Mouse (Mus musculus) mature B cell (primary cell): ENCODE results near the gene Plekhb2.

Experiments
- in situ Hi-C: fragments of 300-500 bp; cut with MboI; formaldehyde crosslinking; loops from 2 replicates; pipeline ENCODE4 v1.14.3; 2019

Gene Plekhb2

GRCm38 (mm10) chr1:34849745-34850342 lies at the start of gene Plekhb2:
Gene Plekhb2 (plus strand): TSS chr1:34849976.
- in situ Hi-C loops: loop anchor here (25.0 kb wide), 2 partner anchors 413 to 1412 kb away; partner anchors contain the start of genes Ccdc115, Imp4 and Neurl3

- in situ Hi-C loops: no loop called here
These were observed 48.0 kb upstream of the Plekhb2 start for GRCm38 (mm10) chr1:34801616-34802289.

GRCm38 (mm10) chr1:34802290-34802642 lies 47.5 kb upstream of the Plekhb2 start:
- in situ Hi-C loops: no loop called here

GRCm38 (mm10) chr1:34804863-34805262 lies 44.9 kb upstream of the Plekhb2 start:
- in situ Hi-C loops: no loop called here

- in situ Hi-C loops: no loop called here
These were observed 43.8 kb upstream of the Plekhb2 start for GRCm38 (mm10) chr1:34805931-34806520.

- in situ Hi-C loops: no loop called here
These were observed 41.3 kb upstream of the Plekhb2 start for GRCm38 (mm10) chr1:34808445-34808844.

- in situ Hi-C loops: no loop called here
These were observed 39.5 kb upstream of the Plekhb2 start for GRCm38 (mm10) chr1:34810293-34810692.

- in situ Hi-C loops: no loop called here
These were observed 38.7 kb upstream of the Plekhb2 start for GRCm38 (mm10) chr1:34811035-34811434.

GRCm38 (mm10) chr1:34811581-34811980 lies 38.2 kb upstream of the Plekhb2 start:
- in situ Hi-C loops: no loop called here

GRCm38 (mm10) chr1:34812407-34813247 lies 37.1 kb upstream of the Plekhb2 start:
- in situ Hi-C loops: no loop called here

- in situ Hi-C loops: no loop called here
These were observed 33.9 kb upstream of the Plekhb2 start for GRCm38 (mm10) chr1:34815843-34816242.

GRCm38 (mm10) chr1:34819225-34819910 lies 30.4 kb upstream of the Plekhb2 start:
- in situ Hi-C loops: no loop called here

GRCm38 (mm10) chr1:34821411-34821810 lies 28.4 kb upstream of the Plekhb2 start:
- in situ Hi-C loops: no loop called here

GRCm38 (mm10) chr1:34822003-34822402 lies 27.8 kb upstream of the Plekhb2 start:
- in situ Hi-C loops: no loop called here

- in situ Hi-C loops: no loop called here
These were observed 27.0 kb upstream of the Plekhb2 start for GRCm38 (mm10) chr1:34822746-34823145.

GRCm38 (mm10) chr1:34823353-34823752 lies 26.4 kb upstream of the Plekhb2 start:
- in situ Hi-C loops: no loop called here

- in situ Hi-C loops: no loop called here
These were observed 25.6 kb upstream of the Plekhb2 start for GRCm38 (mm10) chr1:34824208-34824607.

GRCm38 (mm10) chr1:34825909-34826308 lies 23.9 kb upstream of the Plekhb2 start:
- in situ Hi-C loops: loop anchor here (25.0 kb wide), 1 partner anchor 1436 kb away; the partner anchor contains the start of gene Neurl3

GRCm38 (mm10) chr1:34827900-34828299 lies 21.9 kb upstream of the Plekhb2 start:
- in situ Hi-C loops: loop anchor here (25.0 kb wide), 1 partner anchor 1434 kb away; the partner anchor contains the start of gene Neurl3

- in situ Hi-C loops: loop anchor here (25.0 kb wide), 1 partner anchor 1434 kb away; the partner anchor contains the start of gene Neurl3
These were observed 21.1 kb upstream of the Plekhb2 start for GRCm38 (mm10) chr1:34828528-34829294.

GRCm38 (mm10) chr1:34830934-34831333 lies 18.8 kb upstream of the Plekhb2 start:
- in situ Hi-C loops: loop anchor here (25.0 kb wide), 1 partner anchor 1431 kb away; the partner anchor contains the start of gene Neurl3
